Mouse (Mus musculus): ENCODE data around the gene Rgs4.

GRCm38 (mm10) chr1:169785981-169786380, 38.5 kb upstream of the Rgs4 start:
- TF ChIP-seq POLR2A (IDR thresholded peaks at IDR 0.05; ENCODE audit: borderline replicate concordance, insufficient read depth, low read length) (no peak), CTCF (IDR thresholded peaks at IDR 0.05; ENCODE audit: borderline replicate concordance, insufficient read depth, low read depth, low read length) (no peak)
